Mouse (Mus musculus) neural tube, embryonic 13.5 days (tissue): ENCODE measurements at regions not wholly inside any gene's neighbourhood (a gene's known extent, or its start where the extent isn't known, plus 50 kb on each side); places are given as distances from the start of the nearest gene placed in this dataset.

ENCODE experiments used
- ATAC-seq: fragments of 200-750 bp; cut with Nextera tagmentation; 2 replicates; pipeline ENCODE4 v1.8.0; 2017; ENCODE audit warnings: low read depth, mild to moderate bottlenecking, moderate TSS enrichment, moderate library complexity
- H3K27ac ChIP-seq: fragments of 300-500 bp; sonication (generic); replicated peaks from 2 replicates; pipeline ENCODE4 v1.5.1; 2015; ENCODE audit warnings: moderate library complexity, mild to moderate bottlenecking, inconsistent platforms
- H3K27me3 ChIP-seq: fragments of 300-500 bp; sonication (generic); 2 replicates; pipeline ENCODE4 v1.6.1; 2015; ENCODE audit warnings: mild to moderate bottlenecking, inconsistent platforms
- H3K36me3 ChIP-seq: fragments of 300-500 bp; sonication (generic); 2 replicates; pipeline ENCODE4 v1.6.1; 2015; ENCODE audit warnings: mild to moderate bottlenecking, inconsistent platforms
- H3K4me1 ChIP-seq: fragments of 300-500 bp; sonication (generic); replicated peaks from 2 replicates; pipeline ENCODE4 v1.6.1; 2015; ENCODE audit warnings: inconsistent platforms
- H3K4me2 ChIP-seq: fragments of 300-500 bp; sonication (generic); 2 replicates; pipeline ENCODE4 v1.6.1; 2015; ENCODE audit warnings: inconsistent platforms, mild to moderate bottlenecking, moderate library complexity
- H3K4me3 ChIP-seq: fragments of 300-500 bp; sonication (generic); 2 replicates; pipeline ENCODE4 v1.5.1; 2015; ENCODE audit warnings: mild to moderate bottlenecking, inconsistent platforms
- H3K9ac ChIP-seq: fragments of 300-500 bp; sonication (generic); 2 replicates; pipeline ENCODE4 v1.6.1; 2015; ENCODE audit warnings: moderate library complexity, mild to moderate bottlenecking, inconsistent platforms
- H3K9me3 ChIP-seq: fragments of 300-500 bp; sonication (generic); 2 replicates; pipeline ENCODE4 v1.6.1; 2016; ENCODE audit warnings: inconsistent platforms
- WGBS: fragments of 180-500 bp; shearing (Covaris S2); methylation state at CpG from one replicate; pipeline ENCODE4 v1.1.7; 2015; 5-methylcytosine and 5-hydroxymethylcytosine counted together

DNA sequence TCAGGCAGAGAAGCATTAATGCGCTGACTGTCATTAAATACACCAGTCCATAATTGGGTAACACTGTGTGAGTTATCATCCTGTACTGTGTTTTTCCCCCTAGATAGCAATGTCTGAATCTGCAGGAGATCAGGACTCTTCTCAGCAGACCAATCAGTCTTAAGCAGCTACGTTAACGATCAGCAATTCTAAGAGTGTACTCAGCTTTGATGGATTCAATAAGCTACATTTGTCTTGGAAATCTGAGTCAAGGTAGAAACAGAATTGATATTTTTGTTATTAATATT is 442.8 kb upstream of the Nr2f1 start:
- WGBS = 50% methylated on average over 3 of the region's 3 CpGs
- Histone ChIP-seq H3K36me3 (no peaks in the 10 kb centered on the region), H3K4me1 (peaks cover 14% of the 10 kb centered on the region), H3K27me3 (no peaks in the 10 kb centered on the region), H3K9ac (no peak overlapping the region), H3K4me2 (no peak overlapping the region), H3K27ac (no peak overlapping the region), H3K9me3 (no peaks in the 10 kb centered on the region), H3K4me3 (no peak overlapping the region)
- no peak for ATAC-seq

GRCm38 (mm10) chr13:78641687-78642442 is 442.3 kb upstream of the Nr2f1 start:
- no peak for ATAC-seq
- 63% methylated on average over 5 of the region's 5 CpGs for WGBS
- no peak overlapping the region for H3K27ac ChIP-seq
- no peak overlapping the region for H3K9ac ChIP-seq
- no peaks in the 10 kb centered on the region for H3K27me3 ChIP-seq
- no peaks in the 10 kb centered on the region for H3K9me3 ChIP-seq
- H3K4me2 ChIP-seq = no peak overlapping the region
- no peak overlapping the region for H3K4me3 ChIP-seq
- H3K4me1 ChIP-seq = peaks cover 14% of the 10 kb centered on the region
- H3K36me3 ChIP-seq = no peaks in the 10 kb centered on the region

- ATAC-seq = no peak
- 85% methylated on average over 1 of the region's 1 CpGs for WGBS
- Histone ChIP-seq H3K4me1 (peaks cover 14% of the 10 kb centered on the region), H3K9me3 (no peaks in the 10 kb centered on the region), H3K27me3 (no peaks in the 10 kb centered on the region), H3K27ac (no peak overlapping the region), H3K4me2 (no peak overlapping the region), H3K9ac (no peak overlapping the region), H3K36me3 (no peaks in the 10 kb centered on the region), H3K4me3 (no peak overlapping the region)
Measured at GRCm38 (mm10) chr13:78640340-78640739, 440.8 kb upstream of the Nr2f1 start.

GRCm38 (mm10) chr13:78638462-78638861 is 438.9 kb upstream of the Nr2f1 start:
- H3K4me2 ChIP-seq = no peak overlapping the region
- H3K4me1 ChIP-seq = peaks cover 14% of the 10 kb centered on the region
- no peak overlapping the region for H3K4me3 ChIP-seq
- ATAC-seq = no peak
- no peak overlapping the region for H3K9ac ChIP-seq
- no peaks in the 10 kb centered on the region for H3K9me3 ChIP-seq
- 94% methylated on average over 5 of the region's 5 CpGs for WGBS
- H3K27me3 ChIP-seq = no peaks in the 10 kb centered on the region
- H3K36me3 ChIP-seq = no peaks in the 10 kb centered on the region
- no peak overlapping the region for H3K27ac ChIP-seq

GRCm38 (mm10) chr13:78631609-78632008 is 432.1 kb upstream of the Nr2f1 start:
- peaks cover 5% of the 10 kb centered on the region; the same call in 1 of the 2 replicates for H3K4me1 ChIP-seq
- no peaks in the 10 kb centered on the region for H3K27me3 ChIP-seq
- no peak overlapping the region for H3K27ac ChIP-seq
- no peak overlapping the region for H3K9ac ChIP-seq
- H3K9me3 ChIP-seq = no peaks in the 10 kb centered on the region
- no peak overlapping the region for H3K4me2 ChIP-seq
- no peak overlapping the region for H3K4me3 ChIP-seq
- ATAC-seq = no peak
- WGBS = 92% methylated on average over 2 of the region's 2 CpGs
- H3K36me3 ChIP-seq = no peaks in the 10 kb centered on the region

DNA sequence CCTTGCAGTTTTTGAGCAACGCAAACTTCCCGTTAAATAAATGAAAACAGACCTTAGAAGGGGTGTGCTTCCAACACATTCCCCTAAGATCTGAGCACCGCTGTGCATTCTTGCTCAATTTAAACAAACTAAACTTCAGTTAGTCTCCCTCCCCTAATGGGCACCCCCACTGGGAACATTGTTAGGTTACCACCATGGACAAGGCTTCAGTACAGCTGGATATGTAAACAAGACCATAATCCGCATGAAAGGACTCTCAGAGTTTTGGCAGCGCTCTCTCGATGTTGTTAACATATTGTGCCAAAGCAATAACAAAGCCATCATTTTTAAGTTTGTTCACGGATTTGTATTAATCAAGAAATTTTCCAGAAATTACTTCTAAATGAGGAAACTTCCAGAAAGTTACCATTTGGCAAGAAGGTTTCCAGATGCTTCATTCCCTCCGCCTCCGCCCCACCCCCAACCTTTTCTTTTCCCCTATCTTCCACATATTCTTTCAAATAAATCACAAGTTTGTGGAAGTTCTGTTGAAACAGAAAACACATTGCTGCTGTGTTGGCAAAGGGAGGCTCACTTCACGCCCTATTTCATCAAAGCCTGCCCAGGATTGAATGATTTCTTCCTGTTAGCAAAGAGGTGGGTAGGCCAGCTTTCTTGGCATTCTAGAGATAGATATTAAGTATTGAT is 429.6 kb upstream of the Nr2f1 start:
- H3K4me2 ChIP-seq = no peak overlapping the region
- H3K27me3 ChIP-seq = no peaks in the 10 kb centered on the region
- H3K4me3 ChIP-seq = no peak overlapping the region
- H3K36me3 ChIP-seq = no peaks in the 10 kb centered on the region
- H3K4me1 ChIP-seq = peaks cover 5% of the 10 kb centered on the region
- no peak for ATAC-seq
- 24% methylated on average over 10 of the region's 10 CpGs for WGBS
- no peak overlapping the region for H3K9ac ChIP-seq
- H3K9me3 ChIP-seq = no peaks in the 10 kb centered on the region
- H3K27ac ChIP-seq = no peak overlapping the region

DNA sequence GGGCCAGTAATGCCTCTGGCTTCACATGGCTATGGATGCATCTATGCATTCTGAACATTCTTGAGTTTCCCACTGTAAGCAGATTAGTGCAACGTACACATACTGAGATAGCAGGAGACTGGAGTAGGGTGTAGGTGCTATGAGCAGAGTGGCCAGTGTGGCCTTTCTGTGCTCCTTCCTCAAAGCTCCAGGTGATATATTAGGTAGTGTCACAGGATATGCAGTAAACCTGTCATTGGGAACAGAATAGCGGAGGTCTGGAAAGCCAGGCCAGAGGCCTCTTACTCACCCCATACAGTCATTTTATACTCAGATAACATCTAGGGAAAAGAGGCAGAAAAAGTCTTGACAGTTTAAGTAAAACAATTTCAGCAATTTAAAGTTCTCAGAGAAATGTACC is 424.1 kb upstream of the Nr2f1 start:
- 74% methylated on average over 2 of the region's 2 CpGs for WGBS
- ATAC-seq = no peak

GRCm38 (mm10) chr13:78602861-78603211 is 403.3 kb upstream of the Nr2f1 start:
- no peaks in the 10 kb centered on the region for H3K27me3 ChIP-seq
- no peak overlapping the region for H3K4me2 ChIP-seq
- ATAC-seq = peak; percentile 55; the same call in 1 of the 2 replicates
- peaks cover 20% of the 10 kb centered on the region for H3K4me1 ChIP-seq
- 85% methylated on average over 1 of the region's 1 CpGs for WGBS
- H3K4me3 ChIP-seq = no peak overlapping the region
- H3K36me3 ChIP-seq = no peaks in the 10 kb centered on the region
- H3K9me3 ChIP-seq = no peaks in the 10 kb centered on the region
- no peak overlapping the region for H3K27ac ChIP-seq
- no peak overlapping the region for H3K9ac ChIP-seq

More for the DNA sequence above, 424.1 kb upstream of the Nr2f1 start:
- Histone ChIP-seq H3K9ac (no peak overlapping the region), H3K9me3 (no peaks in the 10 kb centered on the region), H3K36me3 (no peaks in the 10 kb centered on the region), H3K4me3 (no peak overlapping the region), H3K4me1 (no peaks in the 10 kb centered on the region; the same call in 1 of the 2 replicates), H3K27ac (no peak overlapping the region), H3K27me3 (no peaks in the 10 kb centered on the region), H3K4me2 (no peak overlapping the region)

DNA sequence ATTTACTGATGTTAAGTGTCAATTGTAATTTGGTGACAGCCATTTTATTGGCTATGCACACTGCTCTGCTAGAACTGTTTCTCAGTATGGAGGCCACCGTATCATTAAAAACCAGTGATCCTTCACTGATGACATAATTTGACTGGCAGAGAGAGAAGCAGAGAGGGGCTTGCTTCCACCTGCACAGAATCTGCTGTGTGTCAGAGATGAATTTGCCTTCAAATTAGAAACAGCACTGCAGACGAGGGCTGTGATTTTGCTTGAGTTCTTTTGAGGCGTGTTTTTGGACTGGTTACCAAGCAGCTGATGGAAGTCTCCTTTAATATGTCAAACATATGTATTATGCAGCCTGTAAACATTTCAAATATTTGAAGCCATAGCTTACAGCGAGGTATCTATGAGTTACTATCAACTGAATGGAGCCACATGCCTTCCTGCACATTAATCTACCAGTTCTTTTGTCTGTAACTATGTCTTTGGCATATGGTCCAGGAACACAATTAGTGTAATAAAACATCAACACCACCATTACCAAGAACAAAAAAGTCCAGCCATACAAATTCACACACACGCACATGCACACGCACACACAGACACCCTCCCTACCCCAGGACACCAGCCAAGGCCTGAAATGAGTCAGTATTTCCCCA is 402.8 kb upstream of the Nr2f1 start:
- Histone ChIP-seq H3K4me1 (peaks cover 20% of the 10 kb centered on the region), H3K27ac (0 out of 2 replicates have a peak overlapping the region, but pooled peaks have one; percentile 38), H3K9ac (no peak overlapping the region), H3K4me3 (no peak overlapping the region), H3K27me3 (no peaks in the 10 kb centered on the region), H3K4me2 (no peak overlapping the region), H3K36me3 (no peaks in the 10 kb centered on the region), H3K9me3 (no peaks in the 10 kb centered on the region)
- WGBS = 40% methylated on average over 6 of the region's 6 CpGs
- ATAC-seq = peak; percentile 91

DNA sequence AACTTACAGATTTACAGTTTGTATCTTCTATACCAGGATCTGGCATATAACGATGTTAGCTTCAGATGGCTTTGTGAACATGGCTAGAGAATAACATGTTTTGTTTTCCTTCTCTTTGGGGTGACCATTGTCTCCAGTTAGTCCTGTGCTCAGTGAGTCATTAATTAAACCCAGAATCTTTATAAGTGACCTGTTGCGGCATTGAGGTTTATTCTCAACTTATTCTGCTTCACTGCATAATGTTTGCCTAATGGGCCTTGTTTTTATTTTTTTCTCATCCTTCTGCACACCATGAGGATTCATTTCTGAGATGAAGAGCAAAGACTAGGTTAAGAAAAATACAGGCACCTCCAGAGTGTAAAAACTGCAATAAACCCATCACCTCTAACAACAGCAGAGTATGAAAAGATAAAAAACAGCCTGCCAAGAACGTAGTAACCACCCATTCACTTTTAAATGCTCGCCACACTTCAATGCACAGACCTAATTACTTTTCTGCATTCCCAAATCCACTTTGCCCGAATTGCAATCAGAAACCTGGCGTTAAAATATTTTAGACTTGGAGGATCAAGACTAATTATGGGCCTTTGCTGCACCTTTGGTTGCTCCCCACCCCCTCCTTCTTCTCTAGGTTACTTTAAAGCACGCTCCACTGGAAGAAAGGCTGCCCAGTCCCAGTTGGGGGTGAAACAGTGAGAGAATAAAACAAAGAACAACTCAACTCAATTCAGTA is 381.5 kb upstream of the Nr2f1 start:
- peak overlapping the region; percentile 57; the same call in 1 of the 2 replicates for H3K27ac ChIP-seq

GRCm38 (mm10) chr13:78577497-78577896 is 377.9 kb upstream of the Nr2f1 start:
- no peak for ATAC-seq
- WGBS = 82% methylated on average over 1 of the region's 1 CpGs
- no peak overlapping the region for H3K27ac ChIP-seq
- no peaks in the 10 kb centered on the region for H3K9me3 ChIP-seq
- H3K36me3 ChIP-seq = no peaks in the 10 kb centered on the region
- H3K9ac ChIP-seq = no peak overlapping the region
- H3K4me1 ChIP-seq = peaks cover 12% of the 10 kb centered on the region
- H3K4me2 ChIP-seq = no peak overlapping the region
- no peaks in the 10 kb centered on the region for H3K27me3 ChIP-seq
- H3K4me3 ChIP-seq = no peak overlapping the region

More for the DNA sequence above, 381.5 kb upstream of the Nr2f1 start:
- Histone ChIP-seq H3K36me3 (no peaks in the 10 kb centered on the region), H3K27me3 (no peaks in the 10 kb centered on the region), H3K4me3 (no peak overlapping the region), H3K4me1 (peaks cover 12% of the 10 kb centered on the region), H3K9me3 (no peaks in the 10 kb centered on the region), H3K9ac (no peak overlapping the region), H3K4me2 (no peak overlapping the region)
- peak; percentile 86 for ATAC-seq
- 11% methylated on average over 7 of the region's 7 CpGs for WGBS
